ENCODE assay signal across 16 mouse cellular contexts in the genomic region with DNA sequence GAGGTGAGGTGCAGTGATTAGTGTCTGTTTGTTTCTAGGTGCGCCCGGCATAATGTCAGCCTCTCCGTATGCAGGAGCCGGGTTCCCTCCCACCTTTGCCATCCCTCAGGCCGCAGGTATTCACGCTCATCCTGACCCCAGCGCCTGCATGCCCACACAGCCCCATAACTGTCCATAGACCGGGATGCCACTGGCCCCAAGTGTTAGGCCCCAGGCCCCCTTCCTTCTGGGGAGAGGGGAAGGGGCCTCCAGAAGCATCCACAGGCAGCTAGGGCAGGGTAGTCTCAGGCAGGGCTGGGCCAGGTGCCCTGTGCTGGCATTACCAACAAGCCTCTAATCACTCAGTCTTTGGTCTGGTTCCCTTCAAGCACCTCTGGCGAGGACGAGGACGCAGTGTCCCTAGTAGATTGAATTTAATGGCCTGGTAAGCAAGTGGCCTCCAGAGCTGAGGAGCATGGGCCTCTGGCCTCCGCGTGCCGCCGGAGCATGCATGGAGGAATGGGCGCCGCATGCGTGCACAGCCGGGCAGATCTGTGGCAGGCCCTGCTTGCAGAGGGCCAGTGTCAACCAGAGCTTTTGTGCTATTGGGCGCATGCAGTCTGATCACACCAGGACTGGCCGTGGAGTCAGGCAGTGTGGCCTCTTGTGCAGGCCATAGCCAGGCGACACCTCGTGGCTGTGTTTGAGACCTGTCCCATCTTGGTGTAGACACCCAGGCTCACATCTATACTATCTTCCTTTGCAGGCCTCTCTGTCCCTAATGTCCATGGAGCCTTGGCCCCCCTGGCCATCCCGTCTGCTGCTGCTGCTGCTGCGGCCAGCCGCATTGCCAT. TPM values are rescaled to one million over a fixed set of nuclear protein-coding genes. Genes with fewer than 3 reads are reported as not detected.
A peak's percentile ranks its signal among the peaks of the same experiment; 100 is the strongest.
DNase-seq lines count a peak whose midpoint lies in the region; ATAC-seq and TF ChIP-seq lines count a peak whose summit lies in the region.
"Had no signal": no experiment of that assay in that cellular context is flagged by ENCODE, and none has a peak within 500 bp of the region (broad histone marks: within the 10 kb centered on the region; RNA-seq: fewer than 3 reads in every experiment).

No protein-coding gene starts in this region.

- no peak for ATAC-seq in kidney, embryonic 16.5 days (ENCODE audit: low FRiP score, low TSS enrichment)
- no peak for ATAC-seq in intestine, postnatal 0 days
- ATAC-seq in stomach, embryonic 16.5 days (ENCODE audit: insufficient read depth, low FRiP score), result no peak
- ATAC-seq: activated CD4-positive, CD25-positive, alpha-beta regulatory T cell, adult 4 months had no signal

- no peak overlapping the region for H3K4me2 ChIP-seq in kidney, embryonic 16.5 days (replicated peaks; ENCODE audit: low read depth, low read length)
- no peak overlapping the region for H3K4me2 ChIP-seq in intestine, postnatal 0 days (replicated peaks; ENCODE audit: low read depth)
- no peak overlapping the region for H3K4me2 ChIP-seq in stomach, embryonic 16.5 days (ENCODE audit: low read depth, low read length)
- H3K4me2 ChIP-seq: hindbrain, embryonic 15.5 days had no signal

- no peaks in the 10 kb centered on the region for H3K9me3 ChIP-seq in heart, embryonic 10.5 days
- H3K9me3 ChIP-seq in kidney, embryonic 16.5 days (ENCODE audit: low read length), result no peaks in the 10 kb centered on the region
- no peaks in the 10 kb centered on the region for H3K9me3 ChIP-seq in intestine, postnatal 0 days (ENCODE audit: control insufficient read depth)
- no peaks in the 10 kb centered on the region for H3K9me3 ChIP-seq in stomach, embryonic 16.5 days (replicated peaks; ENCODE audit: control insufficient read depth, low read length)
- H3K9me3 ChIP-seq: hindbrain, embryonic 15.5 days had no signal

- no peak overlapping the region for H3K27ac ChIP-seq in heart, embryonic 10.5 days
- H3K27ac ChIP-seq in kidney, embryonic 16.5 days (ENCODE audit: low read length), result peak overlapping the region; percentile 68
- peak overlapping the region; percentile 22; the same call in 1 of the 2 replicates for H3K27ac ChIP-seq in intestine, postnatal 0 days (ENCODE audit: low read depth, low read length)
- no peak overlapping the region for H3K27ac ChIP-seq in stomach, embryonic 16.5 days (ENCODE audit: low read length)
- H3K27ac ChIP-seq: hindbrain, embryonic 15.5 days; macrophage had no signal

- peaks cover 60% of the 10 kb centered on the region for H3K4me1 ChIP-seq in heart, embryonic 10.5 days
- peaks cover 66% of the 10 kb centered on the region for H3K4me1 ChIP-seq in kidney, embryonic 16.5 days (ENCODE audit: insufficient read depth, low read length)
- H3K4me1 ChIP-seq in intestine, postnatal 0 days (replicated peaks; ENCODE audit: control insufficient read depth, insufficient read depth, low read length), result 0 out of 2 replicates have a peak, but pooled peaks cover 5% of the 10 kb centered on the region
- H3K4me1 ChIP-seq in stomach, embryonic 16.5 days (ENCODE audit: control insufficient read depth, insufficient read depth, low read length), result peaks cover 34% of the 10 kb centered on the region

- no peak for DNase-seq in heart, embryonic 10.5 days (ENCODE audit: low spot score)
- DNase-seq in heart, postnatal 25 days (ENCODE audit: low spot score), result no peak
- no peak for DNase-seq in kidney, adult 18-20 months
- no peak for DNase-seq in right cerebral cortex, postnatal 4 days
- DNase-seq in right cerebral cortex, postnatal 36 days (ENCODE audit: low spot score in 2 of 2), result no peak
- DNase-seq: spleen, adult 18-20 months had no signal

- 0 out of 2 replicates have a peak overlapping the region, but pooled peaks have one; percentile 11 for H3K9ac ChIP-seq in kidney, embryonic 16.5 days (replicated peaks; ENCODE audit: low read length)
- no peak overlapping the region for H3K9ac ChIP-seq in intestine, postnatal 0 days (ENCODE audit: low read depth, low read length)
- peak overlapping the region; percentile 31; the same call in 1 of the 2 replicates for H3K9ac ChIP-seq in stomach, embryonic 16.5 days (ENCODE audit: low read length)
- H3K9ac ChIP-seq: hindbrain, embryonic 15.5 days had no signal

- intact Hi-C loops in heart, postnatal 25 days (cut with DNase I), result no loop called here

- H3K27me3 ChIP-seq in heart, embryonic 10.5 days (ENCODE audit: insufficient read depth, poor library complexity, severe bottlenecking), result no peaks in the 10 kb centered on the region
- H3K27me3 ChIP-seq in kidney, embryonic 16.5 days (ENCODE audit: insufficient read depth, low read length), result no peaks in the 10 kb centered on the region
- no peaks in the 10 kb centered on the region for H3K27me3 ChIP-seq in intestine, postnatal 0 days (replicated peaks; ENCODE audit: control insufficient read depth, insufficient read depth, low read length)
- no peaks in the 10 kb centered on the region for H3K27me3 ChIP-seq in stomach, embryonic 16.5 days (ENCODE audit: control insufficient read depth, insufficient read depth, low read length)
- H3K27me3 ChIP-seq: hindbrain, embryonic 15.5 days had no signal

- no peak for TF ChIP-seq CTCF in intestine, postnatal 0 days (IDR thresholded peaks at IDR 0.05; ENCODE audit: low read depth)

- WGBS in heart, embryonic 10.5 days, result 92% methylated on average over 26 of the region's 26 CpGs
- 85% methylated on average over 26 of the region's 26 CpGs for WGBS in kidney, embryonic 16.5 days
- WGBS in intestine, postnatal 0 days, result 84% methylated on average over 26 of the region's 26 CpGs
- WGBS in stomach, embryonic 16.5 days, result 89% methylated on average over 26 of the region's 26 CpGs

- H3K4me3 ChIP-seq in heart, embryonic 10.5 days, result peak overlapping the region; percentile 10; the same call in 1 of the 2 replicates
- H3K4me3 ChIP-seq in kidney, embryonic 16.5 days (ENCODE audit: low read length), result no peak overlapping the region
- no peak overlapping the region for H3K4me3 ChIP-seq in intestine, postnatal 0 days (ENCODE audit: low read depth, low read length)
- no peak overlapping the region for H3K4me3 ChIP-seq in stomach, embryonic 16.5 days (replicated peaks; ENCODE audit: low read length)
- H3K4me3 ChIP-seq: hindbrain, embryonic 15.5 days had no signal

- peaks cover 96% of the 10 kb centered on the region for H3K36me3 ChIP-seq in heart, embryonic 10.5 days
- H3K36me3 ChIP-seq in kidney, embryonic 16.5 days (ENCODE audit: insufficient read depth, low read length), result peaks cover 80% of the 10 kb centered on the region
- H3K36me3 ChIP-seq in intestine, postnatal 0 days (ENCODE audit: control insufficient read depth, insufficient read depth), result peaks cover 72% of the 10 kb centered on the region
- peaks cover 42% of the 10 kb centered on the region for H3K36me3 ChIP-seq in stomach, embryonic 16.5 days (ENCODE audit: control insufficient read depth, insufficient read depth, low read length)

RNA-seq across cellular contexts. Expression of gene Ptbp1, which starts 6.1 kb away (rescaled TPM):
- 174 and 264 TPM in 2 replicates for polyA plus RNA-seq in heart, embryonic 10.5 days (2016; fragmentation: Nextera tagmentation; extraction: Ambion mirVana)
- 10 to 100 TPM; 54.6 to 59.3 TPM for total RNA-seq in heart, postnatal 25 days (2021)
- polyA plus RNA-seq in kidney, embryonic 16.5 days (2015; fragmentation: Nextera tagmentation; extraction: Ambion mirVana), result 431 and 491 TPM in 2 replicates
- 86.9 and 92.2 TPM in 2 replicates for polyA plus RNA-seq in intestine, postnatal 0 days (2015; fragmentation: Nextera tagmentation; extraction: Ambion mirVana)
- polyA plus RNA-seq in stomach, embryonic 16.5 days (2015; fragmentation: Nextera tagmentation; extraction: Ambion mirVana), result 268 and 308 TPM in 2 replicates

RNA-seq across cellular contexts. Expression of gene Prtn3, which starts 14.0 kb away (rescaled TPM):
- 2.4 and 7.8 TPM in 2 replicates for polyA plus RNA-seq in heart, embryonic 10.5 days (2016; fragmentation: Nextera tagmentation; extraction: Ambion mirVana)
- under 1 TPM in 1 of 2 experiments, not detected in 1; 0.44 TPM for total RNA-seq in heart, postnatal 25 days (2021)
- polyA plus RNA-seq in kidney, embryonic 16.5 days (2015; fragmentation: Nextera tagmentation; extraction: Ambion mirVana), result 7.9 and 8.2 TPM in 2 replicates
- 1.1 TPM in 2 replicates for polyA plus RNA-seq in intestine, postnatal 0 days (2015; fragmentation: Nextera tagmentation; extraction: Ambion mirVana)
- 4.1 and 7.2 TPM in 2 replicates for polyA plus RNA-seq in stomach, embryonic 16.5 days (2015; fragmentation: Nextera tagmentation; extraction: Ambion mirVana)
- polyA plus RNA-seq: activated CD4-positive, CD25-positive, alpha-beta regulatory T cell, adult 4 months; C2C12 had no signal

RNA-seq across cellular contexts. Expression of gene Plppr3, which starts 14.1 kb away (rescaled TPM):
- polyA plus RNA-seq in heart, embryonic 10.5 days (2016; fragmentation: Nextera tagmentation; extraction: Ambion mirVana), result 16.2 and 36.9 TPM in 2 replicates
- not detected for total RNA-seq in heart, postnatal 25 days (2021)
- polyA plus RNA-seq in kidney, embryonic 16.5 days (2015; fragmentation: Nextera tagmentation; extraction: Ambion mirVana), result 72.7 and 78.6 TPM in 2 replicates
- 6.2 and 7.2 TPM in 2 replicates for polyA plus RNA-seq in intestine, postnatal 0 days (2015; fragmentation: Nextera tagmentation; extraction: Ambion mirVana)
- polyA plus RNA-seq in stomach, embryonic 16.5 days (2015; fragmentation: Nextera tagmentation; extraction: Ambion mirVana), result 28.7 and 29.1 TPM in 2 replicates

RNA-seq across cellular contexts. Expression of gene Elane, which starts 25.8 kb away (rescaled TPM):
- polyA plus RNA-seq in heart, embryonic 10.5 days (2016; fragmentation: Nextera tagmentation; extraction: Ambion mirVana), result 0.14 and 0.15 TPM in 2 replicates
- not detected for total RNA-seq in heart, postnatal 25 days (2021)
- 0.60 and 0.76 TPM in 2 replicates for polyA plus RNA-seq in kidney, embryonic 16.5 days (2015; fragmentation: Nextera tagmentation; extraction: Ambion mirVana)
- not detected in 2 replicates for polyA plus RNA-seq in intestine, postnatal 0 days (2015; fragmentation: Nextera tagmentation; extraction: Ambion mirVana)
- 6.3 and 9.8 TPM in 2 replicates for polyA plus RNA-seq in stomach, embryonic 16.5 days (2015; fragmentation: Nextera tagmentation; extraction: Ambion mirVana)
- total RNA-seq: layer of hippocampus, adult 8-10 months; left cerebral cortex, postnatal 25 days had no signal
- polyA plus RNA-seq: activated CD4-positive, CD25-positive, alpha-beta regulatory T cell, adult 4 months; C2C12; hindbrain, embryonic 15.5 days had no signal

RNA-seq across cellular contexts. Expression of gene Cfd, which starts 30.4 kb away (rescaled TPM):
- not detected in 2 replicates for polyA plus RNA-seq in heart, embryonic 10.5 days (2016; fragmentation: Nextera tagmentation; extraction: Ambion mirVana)
- 10 to 100 TPM; 11.1 to 61.8 TPM for total RNA-seq in heart, postnatal 25 days (2021)
- polyA plus RNA-seq in kidney, embryonic 16.5 days (2015; fragmentation: Nextera tagmentation; extraction: Ambion mirVana), result not detected in 2 replicates
- not detected in 2 replicates for polyA plus RNA-seq in intestine, postnatal 0 days (2015; fragmentation: Nextera tagmentation; extraction: Ambion mirVana)
- not detected in 2 replicates for polyA plus RNA-seq in stomach, embryonic 16.5 days (2015; fragmentation: Nextera tagmentation; extraction: Ambion mirVana)
- total RNA-seq: left cerebral cortex, postnatal 25 days had no signal
- polyA plus RNA-seq: activated CD4-positive, CD25-positive, alpha-beta regulatory T cell, adult 4 months; C2C12; hindbrain, embryonic 15.5 days; liver, embryonic 16.5 days; macrophage had no signal

Comparison
In these comparisons a context has a peak if more than half of its experiments do, and no peak if none do; other contexts are left out.
1. H3K27ac ChIP-seq: peak in kidney, embryonic 16.5 days (single experiment) and intestine, postnatal 0 days (single experiment); none in heart, embryonic 10.5 days (single experiment) and stomach, embryonic 16.5 days (single experiment).